Mouse (Mus musculus): Measurements from ENCODE around the gene Edn2.
A peak's percentile ranks its signal among the peaks of the same experiment; 100 is the strongest.

Edn2 gene

DNA sequence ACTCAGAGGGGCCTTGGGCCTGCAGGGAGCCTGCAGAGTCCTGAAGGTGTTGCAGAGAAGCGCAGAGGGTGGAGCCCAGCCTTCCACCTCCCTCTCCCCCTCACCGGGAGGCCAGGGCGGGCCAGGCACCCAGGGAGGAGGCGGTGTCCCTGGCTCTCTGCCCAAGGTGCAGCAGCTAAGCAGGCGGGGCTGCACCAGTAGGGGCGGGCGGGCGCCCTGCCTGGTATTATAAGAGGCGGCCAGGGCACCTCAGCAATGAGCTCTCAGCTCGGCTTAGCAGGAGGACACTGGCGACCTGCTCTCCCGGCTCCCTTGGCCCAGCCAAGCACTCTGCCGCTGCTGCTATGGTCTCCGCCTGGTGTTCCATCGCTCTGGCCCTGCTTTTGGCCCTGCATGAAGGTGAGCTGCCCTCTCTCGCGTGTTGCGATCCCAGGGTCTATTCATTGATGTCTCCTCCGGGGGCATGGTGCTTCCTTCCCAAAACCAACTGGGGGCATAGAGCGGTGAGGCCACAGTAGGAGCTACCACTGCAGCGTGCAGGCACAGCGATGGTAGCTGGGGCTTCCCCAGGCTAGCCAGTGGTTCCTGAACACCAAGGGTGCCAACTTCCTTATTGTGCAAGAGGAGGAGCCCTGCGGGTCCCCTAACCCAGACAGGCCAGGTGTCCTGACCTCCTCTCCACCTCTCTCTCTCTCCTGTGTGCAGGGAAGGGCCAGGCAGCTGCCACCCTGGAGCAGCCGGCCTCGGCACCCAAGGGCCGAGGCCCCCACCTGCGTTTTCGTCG is at the start of gene Edn2:
Edn2 (plus strand) TSS at position 41 of the 784 bp plus-strand sequence.
- no peak for DNase-seq (ENCODE audit: low spot score in 2 of 2)

DNA sequence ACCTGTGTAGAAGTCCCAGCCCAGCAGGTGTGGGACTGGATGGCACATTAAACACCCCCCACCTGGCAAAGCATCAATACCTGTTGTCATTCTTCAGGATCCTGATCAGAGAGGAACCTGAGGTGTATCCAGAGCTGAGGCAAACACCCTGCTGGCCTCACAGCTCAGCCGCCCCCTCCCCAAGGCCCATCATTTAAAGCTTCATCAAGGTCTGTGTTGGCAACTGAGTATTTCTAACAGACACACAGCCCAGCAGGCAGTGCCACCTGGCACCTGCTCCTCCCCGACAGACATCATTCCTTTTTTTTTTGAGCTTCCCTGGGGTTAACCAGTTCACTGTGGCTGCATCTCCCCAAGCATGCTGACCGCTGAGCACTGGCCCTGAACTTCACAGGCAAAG is 45.5 kb upstream of the Edn2 start:
- no peak for DNase-seq (ENCODE audit: low spot score in 2 of 2)

DNA sequence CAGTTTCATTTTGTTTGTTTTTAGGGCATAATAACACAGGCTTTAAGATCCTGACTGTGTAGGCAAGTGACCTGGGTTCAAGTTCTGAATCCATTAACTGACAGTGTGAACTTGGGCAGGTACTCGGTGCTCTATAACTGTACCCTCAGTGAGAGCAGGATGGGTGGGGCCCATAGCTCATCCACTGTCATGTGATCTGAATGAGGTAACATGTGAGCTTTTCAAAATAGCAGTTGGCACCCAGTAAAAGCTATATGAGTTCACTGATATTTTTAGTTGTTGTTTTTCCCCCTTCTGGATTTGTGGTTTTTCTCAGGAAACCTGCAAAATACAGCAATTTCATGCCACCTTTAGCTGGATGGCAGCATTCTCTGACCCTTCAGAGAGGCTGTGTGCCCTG is 44.7 kb upstream of the Edn2 start:
- DNase-seq (ENCODE audit: low spot score in 2 of 2), result no peak

DNA sequence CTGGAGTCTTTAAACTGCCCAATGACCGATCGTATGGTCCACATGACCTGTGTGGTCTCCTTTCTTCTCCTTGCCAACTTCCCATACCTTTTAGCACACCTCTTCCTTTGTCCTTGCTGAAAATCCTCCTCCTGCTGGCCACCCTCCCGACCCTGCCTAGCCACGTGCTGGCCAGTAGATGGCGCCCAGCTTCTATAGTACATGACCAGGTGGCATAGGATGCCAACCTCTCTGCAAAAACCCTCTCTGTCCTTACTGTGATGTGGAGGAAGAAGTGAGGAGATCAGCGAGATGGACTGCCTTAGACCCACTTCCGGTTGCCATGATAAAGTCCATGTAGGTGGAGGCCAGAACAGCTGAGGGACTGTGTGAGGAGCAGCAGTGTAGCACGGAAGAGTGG is 40.7 kb upstream of the Edn2 start:
- DNase-seq (ENCODE audit: low spot score in 2 of 2), result no peak

DNA sequence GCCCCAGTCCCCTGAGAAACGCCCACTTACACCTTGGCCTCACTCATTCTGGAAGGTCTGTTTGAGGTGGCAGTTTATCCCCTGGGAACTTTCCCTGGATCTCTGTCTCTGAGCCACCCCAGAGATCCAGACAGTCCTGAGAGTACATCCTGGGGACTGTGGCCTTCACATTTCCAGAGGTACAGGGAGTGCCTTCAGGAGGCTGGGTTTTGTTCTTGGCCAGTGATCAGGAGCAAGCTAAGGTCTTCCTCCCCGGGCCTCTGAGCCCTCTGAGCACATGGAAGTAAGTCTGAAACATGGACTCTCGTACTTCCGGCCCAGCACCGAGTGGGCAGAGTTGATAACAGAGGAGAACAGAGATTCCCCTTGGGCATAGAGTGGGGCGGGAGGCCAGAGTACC is 36.4 kb upstream of the Edn2 start:
- DNase-seq (ENCODE audit: low spot score in 2 of 2), result no peak

DNA sequence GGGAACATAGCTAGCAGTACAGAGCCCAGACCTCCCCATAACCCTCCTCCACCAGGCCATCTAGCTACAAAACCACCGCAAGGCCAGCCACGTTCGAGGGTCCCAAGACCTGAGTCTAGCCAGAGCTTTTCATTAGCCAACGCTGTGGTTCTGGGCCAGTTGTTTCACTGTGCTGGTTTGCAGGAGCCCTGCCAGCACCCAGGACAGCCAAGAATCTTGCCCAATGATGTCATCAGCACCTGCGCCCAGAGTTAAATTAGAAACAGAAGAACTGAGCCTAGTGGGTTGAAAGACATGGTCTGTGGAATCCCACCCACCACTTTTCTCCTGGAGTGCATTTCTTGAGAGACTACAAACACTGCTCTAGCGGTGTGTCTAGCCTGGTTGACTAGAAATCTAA is 35.0 kb upstream of the Edn2 start:
- no peak for DNase-seq (ENCODE audit: low spot score in 2 of 2)

DNA sequence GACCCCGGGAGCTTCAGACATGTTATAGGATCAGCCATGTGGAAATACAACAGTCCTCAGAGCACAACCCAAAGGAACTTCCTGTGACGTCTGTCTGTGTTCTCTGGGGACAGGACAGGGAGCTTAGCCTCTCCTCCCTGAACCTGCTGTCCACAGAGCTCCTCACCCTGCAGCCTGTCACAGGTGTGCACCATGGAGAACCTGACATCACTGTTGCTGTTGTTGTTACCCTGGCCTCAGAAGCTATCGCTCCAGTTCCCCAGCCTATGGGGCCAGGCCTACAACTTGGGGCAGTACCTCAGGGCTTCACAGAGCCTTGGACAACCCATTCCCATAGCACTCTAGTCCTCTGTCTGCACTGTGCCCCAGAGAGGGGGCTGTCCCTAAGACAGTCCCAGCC is 33.7 kb upstream of the Edn2 start:
- DNase-seq (ENCODE audit: low spot score in 2 of 2), result no peak

DNA sequence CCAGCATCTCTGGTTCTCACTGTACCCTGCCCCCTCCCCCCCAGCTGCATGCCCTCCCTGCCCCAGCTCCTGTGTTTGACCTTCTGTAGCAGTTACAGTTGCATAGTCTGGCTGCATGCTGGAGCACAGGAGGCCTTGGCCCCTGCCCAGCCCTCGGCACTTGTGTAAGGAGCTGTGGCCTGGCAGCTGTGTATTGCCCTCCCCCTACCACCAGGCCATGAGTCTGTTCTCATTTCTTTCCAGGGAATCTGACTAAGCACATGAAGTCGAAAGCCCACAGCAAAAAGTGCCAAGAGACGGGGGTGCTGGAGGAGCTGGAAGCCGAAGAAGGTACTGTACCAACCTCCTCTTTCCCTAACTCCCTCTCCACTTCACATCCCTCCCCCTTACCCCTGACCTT is 33.0 kb upstream of the Edn2 start:
- no peak for DNase-seq (ENCODE audit: low spot score in 2 of 2)

DNA sequence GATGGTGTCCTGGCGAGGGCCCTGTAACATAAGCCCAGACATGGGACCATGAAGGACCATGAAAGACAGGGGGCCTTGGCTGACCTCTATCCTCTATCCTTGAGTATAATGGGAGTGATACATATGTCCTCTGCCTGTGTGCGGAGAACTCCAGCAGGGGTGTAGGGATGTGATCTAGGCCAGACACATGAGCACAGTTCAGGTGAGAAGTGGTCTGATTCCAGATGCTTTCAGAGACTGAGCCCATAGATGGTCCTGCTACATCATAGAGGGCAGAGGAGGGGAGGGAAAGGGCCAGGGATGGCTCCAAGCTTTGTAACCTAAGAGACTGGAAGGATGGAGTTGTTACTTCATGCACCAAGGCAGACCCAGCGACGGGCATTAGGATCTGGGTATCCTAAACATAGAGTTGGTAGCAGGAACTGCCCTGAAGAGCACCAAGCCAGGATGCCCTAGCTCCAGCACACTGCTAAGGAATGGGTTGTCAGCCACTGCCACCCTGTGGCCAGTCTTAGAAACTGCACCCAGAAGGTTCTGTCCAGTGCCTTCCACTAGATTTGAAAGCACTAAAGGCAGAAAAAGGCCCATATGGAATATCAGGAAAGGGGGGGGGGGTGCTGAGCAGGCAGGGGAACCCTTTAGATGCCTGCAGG is 31.6 kb upstream of the Edn2 start:
- DNase-seq (ENCODE audit: low spot score in 2 of 2), result peak in 1 of 2 experiments; percentile 12

DNA sequence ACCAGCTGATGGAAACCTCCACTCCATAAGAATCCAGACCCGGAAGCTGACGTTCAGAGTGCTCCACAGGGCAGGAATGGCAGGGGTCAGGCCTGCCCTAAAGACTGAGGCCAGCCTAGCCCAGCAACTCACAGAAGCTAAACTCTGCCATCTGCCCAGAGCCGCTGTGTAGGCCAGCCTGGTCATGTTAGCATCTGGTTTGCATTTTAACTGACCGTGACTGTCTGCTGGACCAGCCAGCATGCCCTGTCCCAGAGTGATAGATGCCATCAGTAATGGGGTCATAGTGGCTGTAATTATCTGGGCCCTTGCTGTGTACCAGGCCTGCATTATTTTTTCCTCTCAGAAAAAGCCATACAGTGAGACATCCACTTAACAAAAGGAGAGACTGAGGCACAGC is 30.1 kb upstream of the Edn2 start:
- DNase-seq (ENCODE audit: low spot score in 2 of 2), result no peak

DNA sequence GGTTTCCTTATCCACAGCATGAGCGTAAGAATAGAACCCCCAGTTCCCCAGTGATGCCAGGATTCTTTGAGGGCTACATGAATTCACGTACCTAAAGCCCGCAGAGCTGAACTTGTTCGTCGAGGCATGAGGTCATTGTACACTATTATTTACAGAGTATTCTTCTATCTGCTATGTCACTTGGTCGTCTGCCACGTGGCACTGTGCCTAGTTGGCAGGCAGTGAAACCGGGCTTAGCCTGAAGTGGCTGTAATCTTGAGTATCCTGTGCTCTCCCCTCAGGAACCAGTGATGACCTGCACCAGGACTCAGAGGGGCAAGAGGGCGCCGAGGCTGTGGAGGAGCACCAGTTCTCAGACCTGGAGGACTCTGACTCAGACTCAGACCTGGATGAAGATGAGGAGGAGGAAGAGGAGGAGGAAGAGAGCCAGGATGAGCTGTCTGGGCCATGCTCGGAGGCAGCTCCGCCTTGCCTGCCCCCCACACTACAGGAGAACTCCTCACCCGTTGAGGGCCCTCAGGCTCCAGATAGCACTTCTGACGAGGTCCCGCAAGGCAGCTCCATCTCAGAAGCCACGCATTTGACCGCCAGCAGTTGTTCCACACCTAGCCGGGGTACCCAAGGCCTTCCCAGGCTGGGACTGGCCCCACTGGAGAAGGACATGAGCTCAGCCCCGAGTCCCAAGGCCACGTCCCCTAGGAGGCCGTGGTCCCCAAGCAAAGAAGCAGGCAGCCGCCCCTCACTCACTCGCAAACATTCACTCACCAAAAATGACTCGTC is 29.4 kb upstream of the Edn2 start:
- no peak for DNase-seq (ENCODE audit: low spot score in 2 of 2)

DNA sequence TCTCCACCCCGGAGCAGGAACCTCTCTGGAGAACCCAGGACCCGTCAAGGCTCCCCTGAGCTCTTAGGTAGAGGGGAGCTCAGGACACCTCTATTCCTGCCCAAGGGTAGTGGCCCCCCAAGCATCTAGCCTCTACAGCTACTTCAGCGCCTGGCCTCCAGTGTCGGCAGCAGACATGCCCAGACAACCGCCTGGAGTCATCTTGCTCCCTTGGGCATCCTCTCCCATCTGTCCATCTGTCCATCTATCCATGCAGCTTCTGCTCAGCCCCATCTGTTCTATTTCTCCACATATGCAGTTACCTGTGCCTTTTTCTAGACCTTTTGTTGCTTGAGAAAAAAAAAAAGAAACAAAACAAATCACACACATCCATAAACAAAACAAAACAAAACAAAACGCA is 26.8 kb upstream of the Edn2 start:
- DNase-seq (ENCODE audit: low spot score in 2 of 2), result no peak

DNA sequence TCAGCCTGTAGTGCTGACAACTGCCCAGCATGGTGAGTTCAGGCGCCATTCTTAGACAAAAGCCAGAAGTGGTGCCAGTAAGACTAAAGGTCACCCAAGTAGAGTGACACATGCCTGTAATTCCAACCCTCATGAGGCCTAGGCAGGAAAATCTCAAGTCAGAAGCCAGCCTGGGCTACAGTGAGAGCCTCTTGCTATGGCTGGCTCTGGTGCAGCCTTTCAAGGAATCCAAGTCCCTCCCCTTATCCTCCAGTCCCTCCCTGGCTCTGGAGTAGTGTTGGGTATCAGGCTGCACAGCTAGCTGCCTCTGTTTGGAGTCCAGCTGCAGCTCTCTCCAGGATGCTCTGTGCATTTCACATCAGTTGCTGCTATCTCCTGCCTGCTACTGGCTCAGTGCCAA is 19.2 kb upstream of the Edn2 start:
- DNase-seq (ENCODE audit: low spot score in 2 of 2), result no peak

DNA sequence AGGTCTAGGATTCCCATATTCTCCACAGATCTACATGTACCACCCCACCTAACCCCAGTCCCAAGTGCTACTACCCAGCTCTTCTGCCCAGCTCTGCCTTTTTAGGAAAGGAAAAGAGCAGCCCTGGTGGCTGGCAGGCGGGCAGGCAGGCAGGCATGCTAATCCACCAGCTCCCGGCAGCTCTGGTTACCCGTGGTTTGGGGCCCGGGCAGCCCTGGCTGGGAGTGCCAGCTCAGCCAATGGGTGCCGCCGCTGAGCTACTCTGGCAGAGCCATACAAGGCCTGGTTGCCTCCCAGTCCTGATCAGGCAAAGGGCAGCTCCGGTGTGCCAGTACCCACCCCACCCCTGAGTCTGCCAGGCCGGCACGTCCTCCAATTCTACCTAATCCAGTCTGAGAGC is 18.1 kb upstream of the Edn2 start:
- DNase-seq (ENCODE audit: low spot score in 2 of 2), result no peak

DNA sequence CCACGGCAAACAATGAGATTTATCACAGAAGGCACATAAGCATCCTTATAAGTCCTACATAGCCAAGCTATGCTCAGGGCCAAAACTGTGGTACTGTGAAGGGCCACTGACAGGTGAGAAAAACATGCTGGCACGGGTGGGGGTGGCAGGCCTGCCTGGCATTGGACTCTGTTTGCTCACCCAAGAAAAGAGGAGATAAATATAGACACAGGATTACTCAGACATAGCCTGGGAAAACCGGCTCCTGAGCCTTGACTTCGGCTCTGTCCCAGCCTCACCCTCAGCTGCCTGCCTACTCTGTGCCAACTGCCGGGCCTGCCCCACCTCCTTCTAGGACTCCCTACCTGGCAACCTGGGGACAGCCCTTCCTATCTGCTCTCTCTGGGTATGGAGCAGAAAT is 16.7 kb upstream of the Edn2 start:
- no peak for DNase-seq (ENCODE audit: low spot score in 2 of 2)

DNA sequence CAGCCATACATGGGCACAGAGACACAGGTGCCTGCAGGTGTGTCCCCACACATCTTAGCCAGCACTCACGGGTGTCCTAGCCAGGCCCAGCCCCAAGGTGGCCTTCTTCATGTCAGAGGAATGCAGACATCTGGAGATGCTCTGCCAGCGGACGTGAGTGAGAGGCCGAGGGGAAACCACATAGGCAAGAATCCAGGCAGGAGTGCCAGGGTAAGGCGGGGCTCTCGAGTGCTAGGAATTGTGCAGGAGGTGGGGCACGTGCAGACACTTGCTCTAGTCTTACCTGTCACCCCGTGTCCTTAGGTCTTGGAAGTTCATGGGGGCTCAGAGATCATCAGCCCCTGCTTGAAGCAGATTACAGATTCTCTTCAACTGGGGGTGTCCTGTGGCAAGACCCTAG is 15.1 kb upstream of the Edn2 start:
- DNase-seq (ENCODE audit: low spot score in 2 of 2), result no peak

DNA sequence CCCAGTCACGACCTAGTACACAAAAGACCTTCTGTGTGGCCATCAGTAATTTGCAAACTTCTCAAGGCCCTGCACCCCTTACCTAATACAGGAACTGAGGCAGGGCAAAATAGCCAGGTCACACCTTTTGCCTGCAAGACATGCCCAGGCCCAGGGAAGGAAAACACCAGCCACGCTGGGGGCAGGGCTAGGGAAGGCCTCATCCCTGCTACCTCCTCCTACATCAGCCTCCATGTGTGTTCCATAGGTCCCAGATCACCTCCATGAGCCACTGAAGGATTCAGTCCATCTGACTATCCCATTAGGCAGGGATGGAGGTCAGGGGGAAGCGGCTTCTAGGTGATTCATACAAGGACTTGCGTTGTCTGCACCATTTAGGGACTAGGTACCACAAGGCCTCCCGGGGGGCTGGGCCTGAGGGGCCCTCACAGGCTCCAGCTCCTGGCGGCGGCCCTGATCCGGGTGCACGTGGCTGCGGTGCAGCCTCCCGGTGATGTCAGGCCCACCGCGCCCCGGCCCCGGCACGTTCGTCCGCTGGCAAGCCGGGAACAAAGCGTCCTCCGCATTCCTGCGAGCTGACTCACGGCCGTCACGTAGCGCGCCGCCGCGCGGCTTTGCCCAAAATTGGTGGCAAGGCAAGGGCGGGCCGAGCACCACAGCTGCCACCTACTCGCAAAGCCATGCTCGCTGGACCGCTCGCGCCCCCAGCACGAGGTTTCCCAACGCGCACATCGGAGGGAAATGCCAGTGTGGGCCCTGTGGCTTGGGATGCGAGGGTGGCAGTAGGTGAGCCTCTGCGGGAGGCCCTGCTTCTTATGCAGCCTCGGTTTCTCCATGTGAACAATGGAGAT is 12.5 kb upstream of the Edn2 start:
- DNase-seq (ENCODE audit: low spot score in 2 of 2), result no peak

DNA sequence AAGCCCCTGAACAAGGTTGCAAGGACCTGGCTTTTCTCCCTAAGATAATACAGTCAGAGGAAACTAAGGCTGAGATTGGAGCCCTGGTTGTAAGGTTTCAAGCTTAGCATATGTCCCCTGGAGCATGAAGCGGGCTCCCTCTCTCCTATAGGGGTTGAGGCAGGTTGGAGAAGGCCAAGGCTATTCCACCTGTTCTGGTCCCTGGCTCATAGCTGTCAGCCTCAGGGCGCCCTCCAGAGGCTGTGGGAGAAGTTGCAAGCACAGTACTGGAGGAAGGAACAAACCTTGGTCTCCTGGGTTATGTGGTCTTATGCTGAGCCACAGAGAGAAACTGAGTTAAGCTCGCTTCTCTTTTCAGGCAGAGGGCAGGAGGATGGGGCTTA is 11.9 kb upstream of the Edn2 start:
- DNase-seq (ENCODE audit: low spot score in 2 of 2), result no peak

DNA sequence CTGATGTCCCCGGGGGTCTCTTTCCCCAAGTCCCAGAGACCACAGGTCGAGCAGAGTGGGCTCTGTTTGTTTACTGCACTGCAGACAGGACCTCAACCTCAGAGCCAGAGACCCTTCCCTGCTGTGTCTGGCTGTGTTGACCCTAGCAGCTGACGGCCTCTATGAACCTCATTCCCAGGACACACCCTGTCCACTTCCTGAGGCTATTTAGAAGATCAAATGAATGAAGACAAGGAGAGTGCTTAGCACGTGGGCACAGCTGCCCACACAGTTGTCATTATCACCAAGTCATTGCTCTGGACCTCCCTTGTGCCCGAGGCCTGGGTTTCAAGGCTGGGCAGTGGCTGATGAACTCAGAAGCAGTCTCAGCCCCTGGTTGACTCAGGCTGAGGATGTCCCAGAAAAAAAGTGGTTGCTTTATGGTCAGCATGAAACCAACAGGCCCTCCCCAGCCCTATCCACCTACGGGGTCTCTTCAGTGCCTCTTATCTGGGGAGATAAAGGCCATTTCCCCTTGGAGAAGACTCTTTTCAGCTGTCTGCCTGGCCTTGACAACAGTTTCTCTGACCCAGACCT is 10.6 kb upstream of the Edn2 start:
- DNase-seq (ENCODE audit: low spot score in 2 of 2), result no peak

DNA sequence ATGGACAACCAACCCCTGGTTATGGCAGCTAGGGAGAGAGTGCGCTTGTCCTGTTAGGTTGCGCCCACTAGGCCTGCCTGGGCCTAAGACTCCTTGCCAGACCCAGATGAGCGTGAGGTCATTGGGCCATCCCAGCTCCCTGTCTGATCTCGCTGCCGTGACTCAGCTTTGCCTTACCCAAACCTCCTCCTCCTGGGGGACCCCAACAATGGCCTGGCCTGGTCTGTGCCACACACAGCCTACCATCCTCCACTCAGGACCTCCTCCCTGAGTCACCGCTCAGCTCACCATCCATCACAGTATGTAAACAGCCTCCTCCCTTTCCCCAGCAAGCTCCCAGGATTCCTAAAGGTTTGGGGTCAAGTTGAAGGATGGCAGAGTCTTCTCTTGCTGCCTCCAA is 9.1 kb upstream of the Edn2 start:
- DNase-seq (ENCODE audit: low spot score in 2 of 2), result no peak

DNA sequence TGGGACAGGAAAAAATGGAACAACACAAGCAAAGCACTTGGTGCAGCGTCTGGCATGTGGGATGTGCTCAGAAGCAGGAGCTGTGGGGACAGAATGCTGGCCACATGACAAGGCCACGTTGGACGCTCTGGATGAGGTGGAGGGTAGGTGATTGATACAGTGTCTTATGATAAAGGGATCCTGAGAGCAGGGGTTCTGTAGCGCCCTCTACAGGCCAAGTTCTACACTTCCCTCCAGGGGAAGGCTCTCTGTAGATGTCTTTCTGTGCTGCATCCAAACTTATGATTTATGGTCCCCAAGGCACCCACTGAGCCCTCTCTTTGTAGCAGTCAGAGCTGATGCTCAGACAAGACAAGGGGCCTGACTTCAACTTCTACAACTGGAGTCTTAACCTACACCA is 8.4 kb upstream of the Edn2 start:
- DNase-seq (ENCODE audit: low spot score in 2 of 2), result no peak

DNA sequence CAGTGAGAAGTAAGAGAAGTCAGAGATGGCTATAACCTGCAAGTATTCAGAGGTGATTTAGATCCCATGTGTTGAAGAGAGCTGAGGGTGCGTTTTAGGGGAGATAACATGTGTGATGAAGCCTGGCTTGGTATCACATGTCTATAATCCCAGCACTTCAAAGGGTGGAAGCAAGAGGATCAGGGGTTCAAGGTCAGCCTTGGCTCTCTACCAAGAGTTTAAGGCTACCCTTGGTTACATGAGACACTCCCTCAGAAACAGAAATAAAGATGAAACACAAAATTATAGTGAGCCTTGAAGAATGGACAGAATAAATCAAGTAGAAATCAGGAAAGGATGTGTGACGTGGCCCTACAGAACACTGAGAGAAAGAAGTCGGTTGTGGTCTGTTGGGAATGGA is 7.3 kb upstream of the Edn2 start:
- DNase-seq (ENCODE audit: low spot score in 2 of 2), result no peak
